Mouse (Mus musculus): ENCODE measurements at regions not wholly inside any gene's neighbourhood (a gene's known extent, or its start where the extent isn't known, plus 50 kb on each side); places are given as distances from the start of the nearest gene placed in this dataset.

- no peak for ATAC-seq (replicated peaks; ENCODE audit: low read depth, poor library complexity, severe bottlenecking)
Measured at GRCm38 (mm10) chr10:115901070-115901469, 84.4 kb downstream of the Tspan8 start.

- peak; percentile 74 for ATAC-seq (replicated peaks; ENCODE audit: low read depth, poor library complexity, severe bottlenecking)
Measured at GRCm38 (mm10) chr10:115903049-115903448, 86.4 kb downstream of the Tspan8 start.

GRCm38 (mm10) chr10:115921032-115921431 is 97.0 kb upstream of the Ptprr start:
- ATAC-seq (replicated peaks; ENCODE audit: low read depth, poor library complexity, severe bottlenecking): no peak

Measured in common myeloid progenitor, adult 5-6 weeks (primary cell).